ENCODE assay signal across 1 mouse cellular context in genomic region chr5:118277741-118278495, GRCm38 (mm10).
TF ChIP-seq lines count a peak whose summit lies in the region.

No protein-coding gene starts in this region.

TF ChIP-seq in MEL, 35 proteins besides CTCF, POLR2A, EP300 and RAD21 (continued from another document):
- TF ChIP-seq JUND (IDR thresholded peaks at IDR 0.05; ENCODE audit: low read depth, low read length) = no peak
- no peak for TF ChIP-seq BHLHE40 (IDR thresholded peaks at IDR 0.05; ENCODE audit: borderline replicate concordance, low read depth, low read length)
- TF ChIP-seq UBTF (IDR thresholded peaks at IDR 0.05; ENCODE audit: borderline replicate concordance, insufficient read depth, low read depth, low read length) = no peak
- no peak for TF ChIP-seq MAZ (IDR thresholded peaks at IDR 0.05; ENCODE audit: low read depth, low read length)
- TF ChIP-seq MYB (IDR thresholded peaks at IDR 0.05; ENCODE audit: low read depth, low read length) = no peak
- TF ChIP-seq MXI1 (IDR thresholded peaks at IDR 0.05; ENCODE audit: low read depth, low read length) = no peak
- no peak for TF ChIP-seq ELF1 (IDR thresholded peaks at IDR 0.05; ENCODE audit: low read depth, low read length)
- no peak for TF ChIP-seq CHD2 (IDR thresholded peaks at IDR 0.05; ENCODE audit: low read length)
- TF ChIP-seq ZKSCAN1 (IDR thresholded peaks at IDR 0.05; ENCODE audit: low read depth, low read length) = no peak
- TF ChIP-seq TCF12 (IDR thresholded peaks at IDR 0.05; ENCODE audit: low read depth, low read length) = no peak
- TF ChIP-seq CHD1 (IDR thresholded peaks at IDR 0.05; ENCODE audit: low read depth, low read length) = no peak
